Mouse (Mus musculus): Measurements from ENCODE around the gene Arfgef2. TPM values are rescaled to one million over a fixed set of nuclear protein-coding genes. Genes with fewer than 3 reads are reported as not detected.

Arfgef2 gene
- polyA plus RNA-seq, 1 experiment = 8.4 TPM

DNA sequence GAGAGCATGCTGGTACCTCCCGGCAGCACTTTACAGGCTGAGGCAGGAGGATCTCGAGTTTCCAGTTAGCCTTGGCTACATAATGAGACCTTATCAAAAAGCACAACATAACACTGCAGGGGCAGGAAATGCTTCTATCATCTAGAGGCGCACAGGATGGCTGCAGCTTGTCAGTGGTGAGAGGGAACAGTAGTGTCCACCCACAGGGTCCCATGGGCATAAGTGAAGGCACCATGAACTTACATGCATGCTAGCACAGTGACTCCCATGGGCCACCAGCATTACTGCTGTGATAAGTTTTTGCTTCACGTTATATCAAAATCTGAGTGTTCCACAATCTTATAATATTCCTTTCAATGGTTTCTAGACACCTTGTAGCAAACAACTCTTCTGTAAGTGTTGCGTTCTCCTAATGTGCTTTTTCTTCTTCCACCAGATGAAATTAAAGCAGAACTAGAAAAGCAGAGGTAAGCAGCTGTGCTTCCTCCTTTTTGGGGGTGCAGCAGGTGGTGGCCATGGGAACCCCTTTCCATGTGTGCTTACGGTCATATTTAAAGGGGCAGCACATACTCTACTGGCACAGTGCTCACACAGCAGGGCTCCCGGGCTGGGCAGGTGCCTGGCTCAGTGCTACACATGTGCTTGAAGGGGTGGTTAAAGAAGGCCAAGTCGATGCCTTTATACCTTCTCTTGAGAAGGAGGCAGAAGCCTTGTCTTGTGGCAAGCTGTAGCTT lies 21.3 kb downstream of the Arfgef2 start:
- H3K4me2 ChIP-seq (ENCODE audit: low read depth) = no peak overlapping the region
- no peaks in the 10 kb centered on the region for H3K79me2 ChIP-seq (ENCODE audit: control insufficient read depth, insufficient read depth)
- H3K36me3 ChIP-seq (ENCODE audit: control insufficient read depth, insufficient read depth) = no peaks in the 10 kb centered on the region
- no peak for TF ChIP-seq TCF3 (IDR thresholded peaks at IDR 0.05; ENCODE audit: insufficient read length, low read depth)
- TF ChIP-seq E2F4 (IDR thresholded peaks at IDR 0.05; ENCODE audit: insufficient read depth) = no peak
- TF ChIP-seq POLR2A (IDR thresholded peaks at IDR 0.05; ENCODE audit: insufficient read length, low read depth) = no peak
- TF ChIP-seq MYOD1 (IDR thresholded peaks at IDR 0.05; ENCODE audit: control insufficient read depth in 1 of 3, insufficient read length in 2 of 3, low read depth in 2 of 3) = no peak
- TF ChIP-seq TCF12 (IDR thresholded peaks at IDR 0.05; ENCODE audit: insufficient read depth, poor library complexity, severe bottlenecking) = no peak
- TF ChIP-seq MAX (IDR thresholded peaks at IDR 0.05; ENCODE audit: low read depth) = no peak
- TF ChIP-seq REST (IDR thresholded peaks at IDR 0.05; ENCODE audit: insufficient read depth, insufficient read length) = no peak
- no peak for TF ChIP-seq CEBPB (IDR thresholded peaks at IDR 0.05; ENCODE audit: insufficient read depth, poor library complexity, severe bottlenecking)
- TF ChIP-seq USF1 (IDR thresholded peaks at IDR 0.05; ENCODE audit: low read depth) = no peak
- H3K4me3 ChIP-seq = no peak overlapping the region
- H3ac ChIP-seq (ENCODE audit: control insufficient read depth, insufficient read length) = no peak overlapping the region
- no peaks in the 10 kb centered on the region for H3K27me3 ChIP-seq (ENCODE audit: control insufficient read depth, insufficient read depth, insufficient read length)

DNA sequence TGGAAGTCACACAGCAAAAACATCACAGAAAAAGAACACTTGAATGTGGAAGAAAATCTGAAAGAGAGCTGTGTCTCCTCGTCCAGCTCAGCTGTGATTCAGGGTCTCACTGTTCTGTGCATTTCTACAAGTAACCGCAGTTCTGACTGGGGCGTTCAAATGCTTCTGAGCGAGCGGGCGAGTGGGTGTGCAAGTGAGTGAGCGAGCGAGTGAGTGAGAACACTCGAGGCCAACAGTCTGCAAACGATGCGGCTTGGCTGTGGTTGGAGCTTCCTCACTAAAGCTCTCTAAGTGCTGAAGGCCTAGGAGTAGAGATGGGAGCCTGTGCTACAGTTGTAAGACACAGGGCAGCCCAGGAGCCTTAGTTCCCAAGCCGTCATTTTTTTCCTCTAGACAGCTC lies 22.9 kb downstream of the Arfgef2 start:
- Histone ChIP-seq H3K4me2 (ENCODE audit: low read depth) (no peak overlapping the region), H3ac (ENCODE audit: control insufficient read depth, insufficient read length) (no peak overlapping the region), H3K4me3 (no peak overlapping the region), H3K79me2 (ENCODE audit: control insufficient read depth, insufficient read depth) (no peaks in the 10 kb centered on the region), H3K27me3 (ENCODE audit: control insufficient read depth, insufficient read depth, insufficient read length) (no peaks in the 10 kb centered on the region), H3K36me3 (ENCODE audit: control insufficient read depth, insufficient read depth) (peaks cover 3% of the 10 kb centered on the region)
- TF ChIP-seq USF1 (IDR thresholded peaks at IDR 0.05; ENCODE audit: low read depth) (no peak), MYOG (IDR thresholded peaks at IDR 0.05; ENCODE audit: control insufficient read depth in 1 of 3, insufficient read depth in 1 of 3, insufficient read length in 2 of 3, low read depth in 2 of 3) (no peak), POLR2A (IDR thresholded peaks at IDR 0.05; ENCODE audit: insufficient read length, low read depth) (no peak), POLR2AphosphoS2 (IDR thresholded peaks at IDR 0.05; ENCODE audit: insufficient read length, low read depth) (no peak), CEBPB (IDR thresholded peaks at IDR 0.05; ENCODE audit: insufficient read depth, poor library complexity, severe bottlenecking) (no peak), E2F4 (IDR thresholded peaks at IDR 0.05; ENCODE audit: insufficient read depth) (no peak), REST (IDR thresholded peaks at IDR 0.05; ENCODE audit: insufficient read depth, insufficient read length) (no peak), SRF (IDR thresholded peaks at IDR 0.05; ENCODE audit: control insufficient read depth, insufficient read length, low read depth) (no peak), MAX (IDR thresholded peaks at IDR 0.05; ENCODE audit: low read depth) (no peak), MYOD1 (IDR thresholded peaks at IDR 0.05; ENCODE audit: control insufficient read depth in 1 of 3, insufficient read length in 2 of 3, low read depth in 2 of 3) (no peak), TCF3 (IDR thresholded peaks at IDR 0.05; ENCODE audit: insufficient read length, low read depth) (no peak), TCF12 (IDR thresholded peaks at IDR 0.05; ENCODE audit: insufficient read depth, poor library complexity, severe bottlenecking) (no peak)

DNA sequence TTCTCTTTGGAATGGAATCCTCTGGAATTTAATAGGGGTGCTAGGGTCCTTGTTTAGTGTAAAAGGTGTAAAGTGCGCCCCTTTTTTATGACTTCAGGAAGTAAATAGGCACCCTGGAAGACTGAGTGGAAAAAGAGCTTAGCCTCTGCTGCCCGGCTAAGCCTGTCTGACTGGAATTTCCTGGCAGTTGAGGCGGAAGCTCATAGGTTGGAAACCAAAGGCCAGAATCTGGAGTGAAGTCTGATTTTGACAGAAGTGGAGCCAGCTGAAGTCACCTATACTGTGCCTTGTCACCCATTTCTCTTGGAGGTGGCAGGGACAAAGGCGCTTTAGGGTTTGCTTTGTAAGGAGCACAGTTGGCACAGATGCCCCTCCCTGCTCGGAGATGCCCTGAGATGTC lies 25.0 kb downstream of the Arfgef2 start:
- H3K79me2 ChIP-seq (ENCODE audit: control insufficient read depth, insufficient read depth) = no peaks in the 10 kb centered on the region
- TF ChIP-seq REST (IDR thresholded peaks at IDR 0.05; ENCODE audit: insufficient read depth, insufficient read length) = no peak
- no peak for TF ChIP-seq USF1 (IDR thresholded peaks at IDR 0.05; ENCODE audit: low read depth)
- TF ChIP-seq MYOG (IDR thresholded peaks at IDR 0.05; ENCODE audit: control insufficient read depth in 1 of 3, insufficient read depth in 1 of 3, insufficient read length in 2 of 3, low read depth in 2 of 3) = no peak
- no peak for TF ChIP-seq POLR2A (IDR thresholded peaks at IDR 0.05; ENCODE audit: insufficient read length, low read depth)
- TF ChIP-seq MYOD1 (IDR thresholded peaks at IDR 0.05; ENCODE audit: control insufficient read depth in 1 of 3, insufficient read length in 2 of 3, low read depth in 2 of 3) = no peak
- TF ChIP-seq TCF12 (IDR thresholded peaks at IDR 0.05; ENCODE audit: insufficient read depth, poor library complexity, severe bottlenecking) = no peak
- TF ChIP-seq POLR2AphosphoS2 (IDR thresholded peaks at IDR 0.05; ENCODE audit: insufficient read length, low read depth) = no peak
- TF ChIP-seq MAX (IDR thresholded peaks at IDR 0.05; ENCODE audit: low read depth) = no peak
- no peak for TF ChIP-seq CEBPB (IDR thresholded peaks at IDR 0.05; ENCODE audit: insufficient read depth, poor library complexity, severe bottlenecking)
- peaks cover 4% of the 10 kb centered on the region for H3K36me3 ChIP-seq (ENCODE audit: control insufficient read depth, insufficient read depth)
- H3ac ChIP-seq (ENCODE audit: control insufficient read depth, insufficient read length) = no peak overlapping the region
- no peak overlapping the region for H3K4me2 ChIP-seq (ENCODE audit: low read depth)
- H3K27me3 ChIP-seq (ENCODE audit: control insufficient read depth, insufficient read depth, insufficient read length) = no peaks in the 10 kb centered on the region
- no peak overlapping the region for H3K4me3 ChIP-seq

DNA sequence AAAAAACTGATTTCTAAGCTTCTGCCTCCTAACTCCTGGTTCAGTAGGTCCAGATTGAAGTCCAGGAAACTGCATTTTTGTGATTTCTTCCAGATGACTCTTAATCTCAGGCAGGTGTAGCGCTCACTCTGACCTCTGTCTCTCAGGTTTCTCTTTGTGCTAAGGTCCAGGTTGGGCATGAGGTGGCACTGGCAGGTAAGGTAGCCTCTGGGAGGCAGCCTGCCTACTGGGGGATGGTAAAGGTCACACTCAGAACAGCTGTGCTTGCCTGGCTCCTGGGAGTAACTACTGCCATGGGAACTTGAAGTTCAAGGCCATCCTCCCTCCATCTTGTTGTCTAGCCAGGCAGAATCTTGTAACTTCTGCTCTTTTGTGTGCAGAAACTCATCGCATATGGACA lies 28.7 kb downstream of the Arfgef2 start:
- TF ChIP-seq USF1 (IDR thresholded peaks at IDR 0.05; ENCODE audit: low read depth) (no peak), SRF (IDR thresholded peaks at IDR 0.05; ENCODE audit: control insufficient read depth, insufficient read length, low read depth) (no peak), POLR2AphosphoS2 (IDR thresholded peaks at IDR 0.05; ENCODE audit: insufficient read length, low read depth) (no peak)
- Histone ChIP-seq H3ac (ENCODE audit: control insufficient read depth, insufficient read length) (no peak overlapping the region), H3K36me3 (ENCODE audit: control insufficient read depth, insufficient read depth) (peaks cover 20% of the 10 kb centered on the region)

DNA sequence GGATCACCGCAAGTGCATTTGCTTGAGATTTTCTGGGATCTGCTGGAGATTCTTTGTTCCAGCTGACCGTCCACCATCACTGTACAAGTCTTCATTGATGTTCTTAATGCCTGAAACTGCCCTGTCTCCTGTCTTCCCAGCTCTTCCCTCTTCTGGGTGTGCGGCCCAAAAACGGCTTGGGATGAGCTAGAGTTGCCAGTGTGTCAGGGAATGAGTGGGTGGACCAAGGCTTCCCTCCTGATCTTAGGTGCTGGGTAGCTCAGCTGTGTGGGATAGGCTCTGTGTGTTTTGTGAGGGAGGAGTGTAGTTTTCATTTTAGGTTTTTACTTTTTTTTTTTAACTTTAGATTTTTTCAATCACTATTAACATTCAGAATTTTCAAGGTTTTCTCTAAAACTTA lies 29.4 kb downstream of the Arfgef2 start:
- Histone ChIP-seq H3K36me3 (ENCODE audit: control insufficient read depth, insufficient read depth) (peaks cover 20% of the 10 kb centered on the region), H3K4me3 (no peak overlapping the region), H3K79me2 (ENCODE audit: control insufficient read depth, insufficient read depth) (no peaks in the 10 kb centered on the region), H3ac (ENCODE audit: control insufficient read depth, insufficient read length) (no peak overlapping the region), H3K27me3 (ENCODE audit: control insufficient read depth, insufficient read depth, insufficient read length) (no peaks in the 10 kb centered on the region), H3K4me2 (ENCODE audit: low read depth) (no peak overlapping the region)
- TF ChIP-seq USF1 (IDR thresholded peaks at IDR 0.05; ENCODE audit: low read depth) (no peak), REST (IDR thresholded peaks at IDR 0.05; ENCODE audit: insufficient read depth, insufficient read length) (no peak), TCF12 (IDR thresholded peaks at IDR 0.05; ENCODE audit: insufficient read depth, poor library complexity, severe bottlenecking) (no peak), E2F4 (IDR thresholded peaks at IDR 0.05; ENCODE audit: insufficient read depth) (no peak), CEBPB (IDR thresholded peaks at IDR 0.05; ENCODE audit: insufficient read depth, poor library complexity, severe bottlenecking) (no peak), POLR2A (IDR thresholded peaks at IDR 0.05; ENCODE audit: insufficient read length, low read depth) (no peak), MAX (IDR thresholded peaks at IDR 0.05; ENCODE audit: low read depth) (no peak), MYOD1 (IDR thresholded peaks at IDR 0.05; ENCODE audit: control insufficient read depth in 1 of 3, insufficient read length in 2 of 3, low read depth in 2 of 3) (no peak), MYOG (IDR thresholded peaks at IDR 0.05; ENCODE audit: control insufficient read depth in 1 of 3, insufficient read depth in 1 of 3, insufficient read length in 2 of 3, low read depth in 2 of 3) (no peak), POLR2AphosphoS2 (IDR thresholded peaks at IDR 0.05; ENCODE audit: insufficient read length, low read depth) (no peak), TCF3 (IDR thresholded peaks at IDR 0.05; ENCODE audit: insufficient read length, low read depth) (no peak), SRF (IDR thresholded peaks at IDR 0.05; ENCODE audit: control insufficient read depth, insufficient read length, low read depth) (no peak)

More for the DNA sequence above, 28.7 kb downstream of the Arfgef2 start:
- no peaks in the 10 kb centered on the region for H3K27me3 ChIP-seq (ENCODE audit: control insufficient read depth, insufficient read depth, insufficient read length)
- H3K79me2 ChIP-seq (ENCODE audit: control insufficient read depth, insufficient read depth) = no peaks in the 10 kb centered on the region
- H3K4me3 ChIP-seq = no peak overlapping the region
- no peak overlapping the region for H3K4me2 ChIP-seq (ENCODE audit: low read depth)

Measured in myocyte (in vitro differentiated cells).